Mouse (Mus musculus): ENCODE data around the gene Wasf2.

Wasf2 gene

GRCm38 (mm10) chr4:133101751-133102150, 28.6 kb upstream of the Wasf2 start:
- no peak for DNase-seq

GRCm38 (mm10) chr4:133103525-133104193, 26.6 kb upstream of the Wasf2 start:
- peak; percentile 80 for DNase-seq

- DNase-seq, result no peak
These were observed 26.1 kb upstream of the Wasf2 start for GRCm38 (mm10) chr4:133104194-133104569.

GRCm38 (mm10) chr4:133106691-133107090, 23.6 kb upstream of the Wasf2 start:
- DNase-seq, result no peak

GRCm38 (mm10) chr4:133107788-133108281, 22.5 kb upstream of the Wasf2 start:
- no peak for DNase-seq

- DNase-seq, result no peak
These were observed 21.6 kb upstream of the Wasf2 start for GRCm38 (mm10) chr4:133108481-133109334.

- DNase-seq, result no peak
These were observed 20.9 kb upstream of the Wasf2 start for GRCm38 (mm10) chr4:133109335-133109801.

- DNase-seq, result no peak
These were observed 18.0 kb upstream of the Wasf2 start for GRCm38 (mm10) chr4:133112175-133112838.

- DNase-seq, result no peak
These were observed 16.9 kb upstream of the Wasf2 start for GRCm38 (mm10) chr4:133113351-133113882.

- DNase-seq, result no peak
These were observed 15.5 kb upstream of the Wasf2 start for GRCm38 (mm10) chr4:133114762-133115161.

GRCm38 (mm10) chr4:133115721-133116429, 14.4 kb upstream of the Wasf2 start:
- no peak for DNase-seq

GRCm38 (mm10) chr4:133116756-133117470, 13.4 kb upstream of the Wasf2 start:
- no peak for DNase-seq

- DNase-seq, result peak; percentile 64
These were observed 12.5 kb upstream of the Wasf2 start for GRCm38 (mm10) chr4:133117556-133118411.

- no peak for DNase-seq
These were observed 11.4 kb upstream of the Wasf2 start for GRCm38 (mm10) chr4:133118775-133119375.

- no peak for DNase-seq
These were observed 10.7 kb upstream of the Wasf2 start for GRCm38 (mm10) chr4:133119579-133119978.

- no peak for DNase-seq
These were observed 9.4 kb upstream of the Wasf2 start for GRCm38 (mm10) chr4:133120833-133121321.

- no peak for DNase-seq
These were observed 8.9 kb upstream of the Wasf2 start for GRCm38 (mm10) chr4:133121416-133121815.

GRCm38 (mm10) chr4:133121974-133122637, 8.2 kb upstream of the Wasf2 start:
- DNase-seq, result no peak

GRCm38 (mm10) chr4:133127079-133127478, 3.2 kb upstream of the Wasf2 start:
- DNase-seq, result no peak

- DNase-seq, result no peak
These were observed 2.4 kb upstream of the Wasf2 start for GRCm38 (mm10) chr4:133127894-133128293.
